Mouse (Mus musculus): ENCODE measurements at regions not wholly inside any gene's neighbourhood (a gene's known extent, or its start where the extent isn't known, plus 50 kb on each side); places are given as distances from the start of the nearest gene placed in this dataset.

DNA sequence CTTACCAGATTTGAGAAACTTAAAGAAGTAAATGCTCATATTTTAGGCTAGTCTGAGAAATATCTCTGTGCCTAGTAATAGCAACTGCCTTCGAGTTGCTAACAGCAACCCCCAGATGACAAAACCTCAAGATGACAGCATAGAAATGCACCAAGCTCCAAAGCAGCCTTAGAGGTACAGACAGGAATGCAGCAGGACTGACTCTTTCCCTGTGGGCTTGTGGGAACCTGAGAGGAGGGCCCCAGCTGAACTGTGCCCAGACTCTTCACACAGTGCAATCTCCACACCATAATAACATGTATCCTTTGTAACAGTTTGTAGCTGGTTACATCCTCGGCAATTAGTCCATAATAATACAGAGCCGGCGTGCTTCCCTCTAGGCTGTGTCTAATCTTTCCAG lies 252.9 kb upstream of the Spag17 start:
- 72% methylated on average over 4 of the region's 4 CpGs for WGBS
- Histone ChIP-seq H3K9ac (no peak overlapping the region), H3K27me3 (no peaks in the 10 kb centered on the region), H3K27ac (no peak overlapping the region), H3K4me1 (replicated peaks) (no peaks in the 10 kb centered on the region), H3K4me2 (no peak overlapping the region), H3K4me3 (no peak overlapping the region), H3K9me3 (replicated peaks) (no peaks in the 10 kb centered on the region), H3K36me3 (no peaks in the 10 kb centered on the region)
- no peak for ATAC-seq (replicated peaks; ENCODE audit: insufficient number of reproducible peaks, insufficient read depth, low FRiP score, low read depth)

DNA sequence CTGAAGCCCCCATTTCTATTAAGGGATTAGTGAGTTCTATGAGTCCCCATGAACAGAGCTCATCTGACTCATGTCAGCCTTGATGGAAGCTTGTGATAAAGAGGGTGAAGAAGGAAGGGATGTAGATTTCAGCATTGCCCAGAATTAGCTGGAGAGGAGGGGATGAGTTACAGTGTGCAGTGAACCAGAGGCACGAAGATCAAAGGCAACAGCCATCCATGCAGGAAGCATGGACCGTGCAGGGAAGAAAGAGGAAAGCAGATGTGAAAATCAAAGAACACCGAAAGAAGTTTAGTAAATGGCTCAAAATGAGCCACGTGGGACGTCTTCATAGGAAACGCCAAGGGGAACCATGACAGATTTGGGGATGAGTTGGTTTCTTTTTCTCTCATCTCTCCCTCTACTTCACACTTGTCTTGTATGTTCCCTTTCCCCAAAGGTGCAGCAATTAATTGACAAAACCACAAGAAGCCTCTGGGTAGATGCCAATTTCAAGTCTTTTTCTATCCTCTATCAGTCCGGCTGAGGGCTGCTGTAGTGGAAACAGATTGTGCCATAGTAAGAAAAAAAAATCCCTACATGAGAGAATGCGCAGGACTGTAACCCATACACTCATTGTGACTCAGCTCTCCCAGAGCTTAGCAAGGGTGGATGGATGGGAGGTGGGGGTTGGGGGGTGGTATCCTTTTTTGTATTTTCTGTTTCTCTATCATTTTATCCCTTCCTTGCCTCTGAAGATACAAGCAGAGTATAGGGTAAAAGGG lies 243.7 kb upstream of the Spag17 start:
- no peaks in the 10 kb centered on the region for H3K27me3 ChIP-seq
- no peak overlapping the region for H3K9ac ChIP-seq
- no peaks in the 10 kb centered on the region for H3K9me3 ChIP-seq (replicated peaks)
- WGBS = 77% methylated on average over 8 of the region's 8 CpGs
- H3K36me3 ChIP-seq = no peaks in the 10 kb centered on the region
- no peaks in the 10 kb centered on the region for H3K4me1 ChIP-seq (replicated peaks)
- no peak overlapping the region for H3K27ac ChIP-seq
- H3K4me2 ChIP-seq = no peak overlapping the region
- ATAC-seq (replicated peaks; ENCODE audit: insufficient number of reproducible peaks, insufficient read depth, low FRiP score, low read depth) = no peak
- H3K4me3 ChIP-seq = no peak overlapping the region

DNA sequence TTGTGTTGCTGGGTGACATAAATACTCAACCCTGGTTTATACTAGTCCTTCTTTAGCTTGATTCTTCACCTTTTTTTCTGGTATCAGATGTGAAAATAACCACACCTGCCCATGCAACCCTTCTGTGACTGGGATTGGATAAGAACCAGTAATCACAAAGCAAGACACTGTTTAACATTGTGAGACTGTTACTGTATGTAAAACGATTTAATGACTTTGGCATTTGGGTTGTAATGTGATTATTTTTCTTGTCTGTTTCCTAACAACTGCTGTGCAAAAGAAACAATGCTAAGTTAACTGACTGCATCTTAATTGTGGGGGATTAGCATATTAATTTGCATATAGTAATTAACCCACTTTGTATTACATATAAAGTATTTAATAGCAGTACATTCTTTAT lies 240.3 kb upstream of the Spag17 start:
- H3K27ac ChIP-seq = no peak overlapping the region
- H3K4me3 ChIP-seq = no peak overlapping the region
- no peaks in the 10 kb centered on the region for H3K27me3 ChIP-seq
- no peaks in the 10 kb centered on the region for H3K4me1 ChIP-seq (replicated peaks)
- no peak overlapping the region for H3K4me2 ChIP-seq
- 56% methylated on average over 1 of the region's 1 CpGs for WGBS
- no peak overlapping the region for H3K9ac ChIP-seq
- H3K36me3 ChIP-seq = no peaks in the 10 kb centered on the region
- ATAC-seq (replicated peaks; ENCODE audit: insufficient number of reproducible peaks, insufficient read depth, low FRiP score, low read depth) = no peak
- no peaks in the 10 kb centered on the region for H3K9me3 ChIP-seq (replicated peaks)

DNA sequence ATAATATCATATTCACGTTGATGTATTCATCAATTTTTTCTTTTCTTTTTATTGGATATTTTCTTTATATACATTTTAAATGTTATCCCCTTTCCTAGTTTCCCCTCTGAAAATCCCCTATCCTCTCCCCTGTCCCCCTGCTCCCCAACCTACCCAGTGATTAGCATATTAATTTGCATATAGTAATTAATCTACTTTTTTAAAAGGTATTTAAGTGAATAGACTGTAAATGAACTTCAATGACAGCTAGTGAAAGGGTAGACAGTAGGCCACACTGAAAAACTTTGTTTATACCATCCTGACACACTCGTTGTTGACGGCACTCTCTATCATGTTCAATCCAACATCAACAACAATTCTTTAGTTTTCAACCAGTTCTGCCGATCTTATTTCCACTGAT lies 239.9 kb upstream of the Spag17 start:
- ATAC-seq (replicated peaks; ENCODE audit: insufficient number of reproducible peaks, insufficient read depth, low FRiP score, low read depth) = no peak
- Histone ChIP-seq H3K36me3 (no peaks in the 10 kb centered on the region), H3K9me3 (replicated peaks) (no peaks in the 10 kb centered on the region), H3K4me2 (no peak overlapping the region), H3K27me3 (no peaks in the 10 kb centered on the region), H3K9ac (no peak overlapping the region), H3K27ac (no peak overlapping the region), H3K4me1 (replicated peaks) (no peaks in the 10 kb centered on the region), H3K4me3 (no peak overlapping the region)
- WGBS = 82% methylated on average over 4 of the region's 4 CpGs

DNA sequence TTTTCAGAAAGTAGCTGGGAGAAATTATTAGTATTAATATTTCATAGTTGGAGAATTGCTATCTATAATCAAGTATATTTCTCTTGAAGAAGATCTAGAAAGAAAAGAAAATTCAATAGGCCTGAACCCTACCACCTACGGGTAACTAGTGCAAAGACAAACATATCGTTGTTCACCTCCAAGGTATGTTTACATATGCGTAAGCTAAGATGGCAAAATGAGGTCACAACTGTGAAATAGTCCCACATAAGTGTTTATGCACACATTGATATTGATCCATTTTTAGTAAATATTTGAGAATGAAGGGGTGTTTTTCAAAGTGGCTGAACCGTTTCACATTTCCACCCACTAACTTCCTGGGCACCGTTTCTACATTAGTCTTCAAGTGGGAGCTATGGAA lies 227.6 kb upstream of the Spag17 start:
- no peak for ATAC-seq (replicated peaks; ENCODE audit: insufficient number of reproducible peaks, insufficient read depth, low FRiP score, low read depth)
- H3K9ac ChIP-seq = no peak overlapping the region
- H3K4me1 ChIP-seq (replicated peaks) = no peaks in the 10 kb centered on the region
- 79% methylated on average over 5 of the region's 5 CpGs for WGBS
- H3K9me3 ChIP-seq (replicated peaks) = no peaks in the 10 kb centered on the region
- no peak overlapping the region for H3K4me2 ChIP-seq
- no peak overlapping the region for H3K27ac ChIP-seq
- H3K27me3 ChIP-seq = no peaks in the 10 kb centered on the region
- H3K4me3 ChIP-seq = no peak overlapping the region
- no peaks in the 10 kb centered on the region for H3K36me3 ChIP-seq

DNA sequence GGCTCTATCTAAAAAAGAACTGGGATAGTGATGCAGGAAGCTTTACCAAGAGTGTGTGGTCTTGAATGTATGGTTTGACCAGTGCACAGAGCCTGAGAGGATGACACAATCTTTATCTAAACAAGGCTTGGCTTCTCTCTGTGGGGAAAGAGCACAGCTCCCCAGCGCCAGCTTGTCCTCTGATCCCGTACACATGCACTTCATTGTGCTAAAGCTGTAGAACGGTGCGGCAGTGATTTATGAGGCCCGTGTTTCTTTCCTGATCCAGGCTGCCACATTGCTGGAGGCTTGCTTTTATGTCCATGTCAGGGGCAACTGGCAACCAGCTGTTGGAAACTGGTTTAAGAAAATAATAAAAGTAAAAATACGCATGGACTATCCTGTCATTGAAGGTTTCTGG lies 221.4 kb upstream of the Spag17 start:
- H3K9me3 ChIP-seq (replicated peaks) = no peaks in the 10 kb centered on the region
- no peak for ATAC-seq (replicated peaks; ENCODE audit: insufficient number of reproducible peaks, insufficient read depth, low FRiP score, low read depth)
- H3K9ac ChIP-seq = no peak overlapping the region
- WGBS = 68% methylated on average over 6 of the region's 6 CpGs
- no peak overlapping the region for H3K27ac ChIP-seq
- no peaks in the 10 kb centered on the region for H3K4me1 ChIP-seq (replicated peaks)
- no peak overlapping the region for H3K4me3 ChIP-seq
- H3K27me3 ChIP-seq = no peaks in the 10 kb centered on the region
- no peak overlapping the region for H3K4me2 ChIP-seq
- H3K36me3 ChIP-seq = no peaks in the 10 kb centered on the region

DNA sequence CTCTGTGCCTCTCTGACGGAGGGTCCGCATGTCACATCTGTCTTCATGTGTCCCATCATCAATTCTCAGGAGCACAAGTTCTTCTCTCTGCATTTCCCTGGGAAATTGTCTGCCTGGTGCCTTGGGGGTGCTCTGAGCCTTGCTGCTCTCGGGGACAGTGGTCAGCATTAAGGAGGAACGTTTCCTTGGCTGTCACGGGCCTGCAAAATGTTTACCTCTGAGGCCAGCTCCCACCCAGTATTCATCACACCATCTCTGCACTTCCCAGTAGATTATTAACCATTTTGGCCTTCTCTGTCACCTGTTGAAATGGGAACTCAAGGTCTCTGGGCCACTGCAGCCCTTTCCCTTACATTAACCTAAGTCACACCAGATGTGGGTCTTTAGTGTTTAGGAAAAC lies 219.8 kb upstream of the Spag17 start:
- H3K9me3 ChIP-seq (replicated peaks) = no peaks in the 10 kb centered on the region
- no peak overlapping the region for H3K9ac ChIP-seq
- H3K27me3 ChIP-seq = no peaks in the 10 kb centered on the region
- 64% methylated on average over 5 of the region's 5 CpGs for WGBS
- H3K4me3 ChIP-seq = no peak overlapping the region
- no peaks in the 10 kb centered on the region for H3K36me3 ChIP-seq
- H3K27ac ChIP-seq = no peak overlapping the region
- no peaks in the 10 kb centered on the region for H3K4me1 ChIP-seq (replicated peaks)
- H3K4me2 ChIP-seq = no peak overlapping the region
- ATAC-seq (replicated peaks; ENCODE audit: insufficient number of reproducible peaks, insufficient read depth, low FRiP score, low read depth) = no peak

DNA sequence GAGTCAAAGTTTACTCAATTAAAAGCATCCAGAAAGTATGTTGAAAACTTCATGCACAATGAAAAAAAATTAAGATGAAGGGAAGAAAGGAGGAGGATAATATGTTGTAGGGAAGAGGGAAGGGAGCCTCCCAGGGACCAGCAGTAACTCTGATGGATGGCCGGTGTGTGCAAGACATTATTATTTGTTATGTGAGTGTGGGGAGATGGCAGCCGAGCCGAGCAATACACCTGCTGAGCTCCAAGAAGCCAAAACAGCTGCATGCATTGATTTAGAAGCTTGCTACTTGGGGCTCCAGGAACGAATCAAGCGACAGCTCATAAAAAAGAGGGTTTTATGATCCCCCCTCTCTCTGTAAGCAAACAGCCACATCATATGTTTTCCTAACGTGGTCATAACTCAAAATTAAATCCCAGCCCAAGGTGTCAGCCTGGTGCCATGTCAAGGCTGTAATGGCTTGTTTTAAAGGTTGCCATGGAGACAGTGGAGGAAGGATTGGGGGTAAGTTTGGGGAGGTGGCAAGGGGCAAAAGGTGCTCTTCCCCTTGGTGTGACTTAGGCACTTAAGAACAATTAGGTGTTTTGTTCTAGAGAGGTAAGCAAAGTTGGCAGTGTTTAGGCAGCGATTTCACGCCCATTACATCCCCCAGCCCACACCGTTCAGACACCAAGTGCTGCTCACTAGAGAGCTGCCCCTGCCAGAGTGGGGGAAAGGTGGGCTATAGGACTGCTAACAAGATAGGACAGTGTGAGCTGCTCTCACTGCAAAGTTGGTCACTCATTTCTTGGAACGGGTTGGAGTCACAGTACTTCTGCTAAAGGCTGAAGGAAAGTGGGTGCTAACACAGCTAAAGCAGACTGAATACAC lies 219.1 kb upstream of the Spag17 start:
- no peaks in the 10 kb centered on the region for H3K36me3 ChIP-seq
- no peaks in the 10 kb centered on the region for H3K9me3 ChIP-seq (replicated peaks)
- H3K4me1 ChIP-seq (replicated peaks) = no peaks in the 10 kb centered on the region
- no peak overlapping the region for H3K27ac ChIP-seq
- no peaks in the 10 kb centered on the region for H3K27me3 ChIP-seq
- no peak overlapping the region for H3K4me2 ChIP-seq
- no peak overlapping the region for H3K4me3 ChIP-seq
- no peak for ATAC-seq (replicated peaks; ENCODE audit: insufficient number of reproducible peaks, insufficient read depth, low FRiP score, low read depth)
- no peak overlapping the region for H3K9ac ChIP-seq
- 45% methylated on average over 10 of the region's 10 CpGs for WGBS

DNA sequence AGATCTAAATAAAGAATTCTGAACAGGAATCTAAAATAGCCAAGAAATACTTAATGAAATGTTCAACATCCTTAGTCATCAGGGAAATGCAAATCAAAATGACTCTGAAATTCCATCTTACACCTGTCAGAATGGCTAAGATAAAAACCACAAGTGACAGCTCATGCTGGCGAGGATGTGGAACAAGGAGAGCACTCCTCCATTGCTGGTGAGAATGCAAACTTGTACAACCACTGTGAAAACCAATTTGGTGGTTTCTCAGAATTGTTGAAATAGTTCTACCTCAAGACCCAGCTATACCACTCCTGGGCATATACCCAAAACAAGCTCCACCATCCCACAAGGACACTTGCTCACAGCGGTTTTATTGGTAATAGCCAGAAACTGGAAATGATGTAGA lies 211.1 kb upstream of the Spag17 start:
- Histone ChIP-seq H3K4me3 (no peak overlapping the region), H3K4me1 (replicated peaks) (no peaks in the 10 kb centered on the region), H3K4me2 (no peak overlapping the region), H3K9ac (no peak overlapping the region), H3K27me3 (no peaks in the 10 kb centered on the region), H3K36me3 (no peaks in the 10 kb centered on the region), H3K27ac (no peak overlapping the region), H3K9me3 (replicated peaks) (no peaks in the 10 kb centered on the region)
- WGBS = 82% methylated on average over 2 of the region's 2 CpGs
- no peak for ATAC-seq (replicated peaks; ENCODE audit: insufficient number of reproducible peaks, insufficient read depth, low FRiP score, low read depth)

DNA sequence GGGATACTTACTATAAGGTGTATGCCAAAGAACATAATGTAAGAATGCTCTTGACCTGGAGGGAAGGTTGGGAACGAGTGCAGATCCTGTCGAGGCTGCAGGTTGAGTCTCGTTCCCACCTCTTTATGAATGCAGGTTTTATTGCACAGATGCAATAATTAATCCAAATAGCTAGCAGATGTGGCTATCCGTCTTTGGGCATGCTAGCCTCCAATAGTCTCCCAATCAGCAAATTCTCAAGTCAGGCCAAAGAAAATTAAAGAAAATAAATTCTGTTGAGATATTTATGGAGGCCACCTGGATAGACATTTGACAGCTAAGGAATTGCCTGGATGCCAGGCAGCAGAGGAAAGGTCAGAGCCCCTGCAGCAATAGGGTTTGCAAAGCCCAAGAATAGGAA lies 175.7 kb upstream of the Spag17 start:
- WGBS = 81% methylated on average over 4 of the region's 4 CpGs
- Histone ChIP-seq H3K4me3 (no peak overlapping the region), H3K36me3 (no peaks in the 10 kb centered on the region), H3K4me2 (no peak overlapping the region), H3K27me3 (no peaks in the 10 kb centered on the region), H3K9me3 (replicated peaks) (no peaks in the 10 kb centered on the region), H3K4me1 (replicated peaks) (no peaks in the 10 kb centered on the region), H3K27ac (no peak overlapping the region), H3K9ac (no peak overlapping the region)
- ATAC-seq (replicated peaks; ENCODE audit: insufficient number of reproducible peaks, insufficient read depth, low FRiP score, low read depth) = no peak

DNA sequence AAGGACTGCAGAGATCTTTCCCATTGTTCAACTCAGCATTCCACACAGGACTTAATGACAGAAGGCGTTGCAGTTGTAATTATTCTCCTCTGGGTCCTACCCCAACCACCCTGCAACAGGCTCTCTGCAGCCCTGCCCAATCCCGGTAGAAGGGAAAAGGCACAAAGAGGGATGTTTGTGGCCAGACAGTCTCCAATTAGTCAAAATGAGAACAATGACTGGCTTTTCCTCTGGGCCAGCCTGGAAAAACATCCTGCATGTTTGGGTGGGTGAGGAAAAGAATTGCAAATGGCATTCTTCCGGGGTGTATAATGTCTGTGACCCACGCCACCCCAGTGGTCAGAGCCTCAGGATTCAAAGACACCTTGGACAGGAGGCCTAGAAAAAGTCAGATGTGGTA lies 168.8 kb upstream of the Spag17 start:
- Histone ChIP-seq H3K4me2 (no peak overlapping the region), H3K9me3 (replicated peaks) (no peaks in the 10 kb centered on the region), H3K9ac (no peak overlapping the region), H3K4me3 (no peak overlapping the region), H3K4me1 (replicated peaks) (no peaks in the 10 kb centered on the region), H3K36me3 (no peaks in the 10 kb centered on the region), H3K27ac (no peak overlapping the region), H3K27me3 (no peaks in the 10 kb centered on the region)
- ATAC-seq (replicated peaks; ENCODE audit: insufficient number of reproducible peaks, insufficient read depth, low FRiP score, low read depth) = no peak
- WGBS = 59% methylated on average over 4 of the region's 4 CpGs

Measured in heart, embryonic 15.5 days (tissue).